Mouse (Mus musculus): ENCODE data around the gene Usp17ld. TPM values are rescaled to one million over a fixed set of nuclear protein-coding genes. Genes with fewer than 3 reads are reported as not detected.
"Not testable (repeated sequence)": the region's sequence is repeated elsewhere in the genome, so short reads cannot be mapped to it uniquely, and the experiment has no call there.

The Usp17ld gene
- polyA plus RNA-seq (2015; fragmentation: Nextera tagmentation; extraction: Ambion mirVana), result not detected in 2 replicates

- not testable (repeated sequence) for H3K9me3 ChIP-seq; H3K4me3 ChIP-seq; H3K27ac ChIP-seq; ATAC-seq (ENCODE audit: insufficient number of reproducible peaks, low FRiP score, low TSS enrichment, low read depth); H3K4me2 ChIP-seq; H3K9ac ChIP-seq; H3K4me1 ChIP-seq; H3K27me3 ChIP-seq; H3K36me3 ChIP-seq
Measured at GRCm38 (mm10) chr7:103252405-103252804, at the start of gene Usp17ld. Usp17ld (minus strand) TSS chr7:103252505.

DNA sequence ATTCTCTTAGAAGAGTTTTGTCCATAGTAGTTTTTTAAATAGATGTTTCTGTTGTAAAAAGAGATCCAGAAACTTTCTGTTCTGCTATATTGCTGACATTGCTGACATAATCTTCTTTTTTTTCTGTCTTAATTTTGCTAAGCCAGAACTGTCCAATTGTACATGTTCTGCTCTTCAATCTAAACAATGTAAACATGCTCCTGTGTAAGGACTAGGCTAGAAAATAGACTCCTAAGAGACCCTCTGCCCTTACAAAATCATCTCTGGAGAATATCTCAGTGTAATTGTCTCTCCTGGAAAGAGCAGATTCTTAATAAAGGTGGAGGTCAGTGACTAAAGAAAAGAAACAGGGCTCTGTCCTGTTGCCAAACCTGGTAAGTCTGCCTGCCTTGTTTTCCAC lies 35.6 kb downstream of the Usp17ld start, which contains the start of gene Olfr594:
Olfr594 (plus strand) TSS at position 301 of the 400 bp plus-strand sequence.
- H3K36me3 ChIP-seq, result no peaks in the 10 kb centered on the region
- ATAC-seq (ENCODE audit: insufficient number of reproducible peaks, low FRiP score, low TSS enrichment, low read depth), result no peak

DNA sequence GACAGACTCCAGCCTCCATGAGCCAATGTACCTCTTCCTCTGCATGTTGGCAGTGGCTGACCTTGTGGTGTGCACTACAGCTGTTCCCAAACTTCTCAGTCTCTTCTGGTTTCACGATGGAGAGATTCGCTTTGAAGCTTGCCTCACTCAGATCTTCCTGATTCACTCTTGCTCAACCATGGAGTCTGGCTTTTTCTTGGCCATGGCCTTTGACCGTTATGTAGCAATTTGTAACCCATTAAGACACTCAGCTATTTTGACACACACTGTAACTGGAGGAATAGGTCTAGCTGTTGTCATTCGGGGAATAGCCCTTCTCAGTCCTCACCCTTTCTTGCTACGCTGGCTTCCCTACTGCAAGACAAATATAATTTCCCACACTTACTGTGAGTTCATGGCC lies 40.3 kb downstream of the Usp17ld start:
- 86% methylated on average over 5 of the region's 5 CpGs for WGBS
- not testable (repeated sequence) for H3K4me1 ChIP-seq; H3K4me3 ChIP-seq; H3K9me3 ChIP-seq; H3K36me3 ChIP-seq; H3K27me3 ChIP-seq; H3K9ac ChIP-seq; H3K27ac ChIP-seq; ATAC-seq (ENCODE audit: insufficient number of reproducible peaks, low FRiP score, low TSS enrichment, low read depth); H3K4me2 ChIP-seq

More for the DNA sequence above, 35.6 kb downstream of the Usp17ld start, which contains the start of gene Olfr594:
- Histone ChIP-seq H3K27ac (no peak within 1 kb of the TSS), H3K4me1 (no peaks in the 10 kb centered on the region), H3K4me2 (no peak within 1 kb of the TSS), H3K9me3 (no peaks in the 10 kb centered on the region), H3K4me3 (no peak within 1 kb of the TSS), H3K9ac (no peak within 1 kb of the TSS), H3K27me3 (no peaks in the 10 kb centered on the region)

DNA sequence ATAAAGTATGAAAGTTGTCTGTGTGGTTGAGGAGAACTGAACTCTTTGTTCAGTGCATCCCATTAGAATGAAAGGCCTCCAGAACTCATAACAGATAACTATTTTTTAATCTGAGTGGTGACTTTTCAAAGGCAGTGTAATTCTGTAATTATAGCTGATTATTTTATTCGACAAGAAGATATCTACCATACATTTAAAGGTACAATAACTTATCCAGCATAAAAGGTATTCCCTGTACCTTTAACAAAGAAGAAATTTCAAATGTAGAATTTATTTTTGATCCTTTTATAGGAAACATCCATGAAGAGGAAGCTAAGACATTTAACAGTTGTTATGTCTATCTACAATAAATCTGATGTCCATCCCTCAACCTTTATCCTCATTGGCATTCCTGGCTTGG lies 40.7 kb downstream of the Usp17ld start, which contains the start of gene Olfr593:
Olfr593 (plus strand) TSS at position 301 of the 400 bp plus-strand sequence.
- H3K4me2 ChIP-seq, result no peak within 1 kb of the TSS
- ATAC-seq (ENCODE audit: insufficient number of reproducible peaks, low FRiP score, low TSS enrichment, low read depth), result no peak
- no peaks in the 10 kb centered on the region for H3K36me3 ChIP-seq
- H3K27ac ChIP-seq, result no peak within 1 kb of the TSS
- H3K9ac ChIP-seq, result no peak within 1 kb of the TSS
- H3K9me3 ChIP-seq, result no peaks in the 10 kb centered on the region
- H3K27me3 ChIP-seq, result no peaks in the 10 kb centered on the region
- no peak within 1 kb of the TSS for H3K4me3 ChIP-seq
- 56% methylated on average over 1 of the region's 1 CpGs for WGBS
- no peaks in the 10 kb centered on the region for H3K4me1 ChIP-seq

Small RNAs within 50 kb of the gene (microRNA-seq; reads per million reads assigned to microRNA genes)
- gene Gm23550 (not detected), gene Gm25171 (not detected)

Other genes starting within 250 kb of the Usp17ld start
- gene Olfr582, start 214.5 kb downstream of the Usp17ld start, polyA plus RNA-seq (2015; fragmentation: Nextera tagmentation; extraction: Ambion mirVana), result not detected in 2 replicates
- not detected in 2 replicates for gene Olfr583, start 201.2 kb downstream of the Usp17ld start, polyA plus RNA-seq (2015; fragmentation: Nextera tagmentation; extraction: Ambion mirVana)
- gene Olfr584, start 170.6 kb downstream of the Usp17ld start, polyA plus RNA-seq (2015; fragmentation: Nextera tagmentation; extraction: Ambion mirVana), result not detected in 2 replicates
- not detected in 2 replicates for gene Olfr585, start 154.8 kb downstream of the Usp17ld start, polyA plus RNA-seq (2015; fragmentation: Nextera tagmentation; extraction: Ambion mirVana)
- gene Olfr586, start 126.9 kb downstream of the Usp17ld start, polyA plus RNA-seq (2015; fragmentation: Nextera tagmentation; extraction: Ambion mirVana), result not detected in 2 replicates
- gene Olfr588-ps1, start 111.6 kb downstream of the Usp17ld start, polyA plus RNA-seq (2015; fragmentation: Nextera tagmentation; extraction: Ambion mirVana), result not detected in 2 replicates
- gene Olfr589, start 96.1 kb downstream of the Usp17ld start, polyA plus RNA-seq (2015; fragmentation: Nextera tagmentation; extraction: Ambion mirVana), result not detected in 2 replicates
- not detected in 2 replicates for gene Olfr591, start 74.2 kb downstream of the Usp17ld start, polyA plus RNA-seq (2015; fragmentation: Nextera tagmentation; extraction: Ambion mirVana)
- not detected in 2 replicates for gene Olfr592, start 67.7 kb downstream of the Usp17ld start, polyA plus RNA-seq (2015; fragmentation: Nextera tagmentation; extraction: Ambion mirVana)
- not detected in 2 replicates for gene Olfr593, start 40.6 kb downstream of the Usp17ld start, polyA plus RNA-seq (2015; fragmentation: Nextera tagmentation; extraction: Ambion mirVana)
- gene Olfr594, start 35.5 kb downstream of the Usp17ld start, polyA plus RNA-seq (2015; fragmentation: Nextera tagmentation; extraction: Ambion mirVana), result not detected in 2 replicates
- not detected in 2 replicates for gene Olfr596, start 53.1 kb upstream of the Usp17ld start, polyA plus RNA-seq (2015; fragmentation: Nextera tagmentation; extraction: Ambion mirVana)
- not detected in 2 replicates for gene Olfr597, start 63.8 kb upstream of the Usp17ld start, polyA plus RNA-seq (2015; fragmentation: Nextera tagmentation; extraction: Ambion mirVana)
- not detected in 2 replicates for gene Olfr598, start 71.1 kb upstream of the Usp17ld start, polyA plus RNA-seq (2015; fragmentation: Nextera tagmentation; extraction: Ambion mirVana)
- not detected in 2 replicates for gene Olfr599, start 83.4 kb upstream of the Usp17ld start, polyA plus RNA-seq (2015; fragmentation: Nextera tagmentation; extraction: Ambion mirVana)
- not detected in 2 replicates for gene Olfr600, start 97.2 kb upstream of the Usp17ld start, polyA plus RNA-seq (2015; fragmentation: Nextera tagmentation; extraction: Ambion mirVana)
- gene Olfr601, start 110.2 kb upstream of the Usp17ld start, polyA plus RNA-seq (2015; fragmentation: Nextera tagmentation; extraction: Ambion mirVana), result not detected in 2 replicates
- gene Olfr603, start 133.7 kb upstream of the Usp17ld start, polyA plus RNA-seq (2015; fragmentation: Nextera tagmentation; extraction: Ambion mirVana), result not detected in 2 replicates
- not detected in 2 replicates for gene Usp17lc, start 162.6 kb upstream of the Usp17ld start, polyA plus RNA-seq (2015; fragmentation: Nextera tagmentation; extraction: Ambion mirVana)
- not detected in 2 replicates for gene Olfr605, start 192.9 kb upstream of the Usp17ld start, polyA plus RNA-seq (2015; fragmentation: Nextera tagmentation; extraction: Ambion mirVana)
- not detected in 2 replicates for gene Olfr606, start 196.5 kb upstream of the Usp17ld start, polyA plus RNA-seq (2015; fragmentation: Nextera tagmentation; extraction: Ambion mirVana)
- gene Olfr607, start 211.6 kb upstream of the Usp17ld start, polyA plus RNA-seq (2015; fragmentation: Nextera tagmentation; extraction: Ambion mirVana), result not detected in 2 replicates
- gene Olfr608, start 217.4 kb upstream of the Usp17ld start, polyA plus RNA-seq (2015; fragmentation: Nextera tagmentation; extraction: Ambion mirVana), result not detected in 2 replicates
- gene Olfr609, start 245.6 kb upstream of the Usp17ld start, polyA plus RNA-seq (2015; fragmentation: Nextera tagmentation; extraction: Ambion mirVana), result not detected in 2 replicates

All from limb, embryonic 15.5 days (tissue).